Mouse (Mus musculus) heart, embryonic 10.5 days (tissue): ENCODE measurements around the gene Il22. TPM values are rescaled to one million over a fixed set of nuclear protein-coding genes. Genes with fewer than 3 reads are reported as not detected.
A peak's percentile ranks its signal among the peaks of the same experiment; 100 is the strongest.
"Not testable (repeated sequence)": the region's sequence is repeated elsewhere in the genome, so short reads cannot be mapped to it uniquely, and the experiment has no call there.

Experiments used
- DNase-seq: peaks from one replicate; pipeline ENCODE4 v3.0.0-alpha.2; 2017; ENCODE audit warnings: low spot score
- H3K27ac ChIP-seq: fragments of 300-500 bp; sonication (generic); 2 replicates; pipeline ENCODE4 v1.5.1; 2016; ENCODE audit warnings: mild to moderate bottlenecking
- H3K27me3 ChIP-seq: fragments of 300-500 bp; sonication (generic); 2 replicates; pipeline ENCODE4 v1.6.1; 2016; ENCODE audit warnings: mild to moderate bottlenecking; ENCODE audit not compliant: poor library complexity, insufficient read depth, severe bottlenecking
- H3K36me3 ChIP-seq: fragments of 300-500 bp; sonication (generic); 2 replicates; pipeline ENCODE4 v1.6.1; 2016; ENCODE audit warnings: mild to moderate bottlenecking, moderate library complexity
- H3K4me1 ChIP-seq: fragments of 300-500 bp; sonication (generic); 2 replicates; pipeline ENCODE4 v1.6.1; 2016; ENCODE audit warnings: mild to moderate bottlenecking
- H3K4me3 ChIP-seq: fragments of 300-500 bp; sonication (generic); 2 replicates; pipeline ENCODE4 v1.5.1; 2016; ENCODE audit warnings: mild to moderate bottlenecking, moderate library complexity
- H3K9me3 ChIP-seq: fragments of 300-500 bp; sonication (generic); 2 replicates; pipeline ENCODE4 v1.6.1; 2016; ENCODE audit warnings: mild to moderate bottlenecking, moderate library complexity
- WGBS: fragments of 180-500 bp; shearing (Covaris S2); methylation state at CpG from one replicate; pipeline ENCODE4 v1.1.7; 2016; 5-methylcytosine and 5-hydroxymethylcytosine counted together
- polyA plus RNA-seq: library from polyadenylated mRNA; unstranded; fragments of >200 nt; fragmentation: Nextera tagmentation; extraction: Ambion mirVana; gene quantifications from 2 replicates; pipeline ENCODE4 v1.2.1, GENCODE M21; 2016

Il22 gene
- polyA plus RNA-seq, 1 experiment from 2014 or later = 0.11 TPM

DNA sequence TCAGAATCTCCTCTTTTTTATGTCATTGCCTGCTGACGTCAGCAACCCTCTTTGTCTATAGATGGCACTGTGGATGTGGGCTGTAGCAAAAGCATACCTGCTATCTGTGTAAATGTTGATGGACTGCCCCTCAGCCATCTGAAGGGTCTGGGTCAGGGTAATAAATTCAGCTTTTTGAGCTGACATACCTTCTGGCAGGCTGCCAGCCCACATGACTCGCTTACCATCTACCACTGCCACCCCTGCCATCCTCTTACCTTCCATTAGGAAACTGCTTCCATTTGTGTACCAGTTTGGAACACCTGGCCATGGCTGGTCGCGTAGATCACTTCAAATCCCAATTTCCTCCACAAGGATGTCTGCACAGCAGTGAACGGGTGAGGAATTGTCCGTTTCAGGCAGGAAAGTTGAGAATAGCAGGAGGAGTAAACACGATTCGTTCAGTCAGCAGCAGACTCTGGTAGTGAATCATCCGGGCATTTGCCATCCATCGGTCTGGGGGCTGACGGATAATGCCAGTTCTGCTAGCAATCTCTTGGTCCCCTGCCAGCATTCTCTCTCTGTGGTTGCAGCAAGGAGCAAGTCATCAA is 44.4 kb downstream of the Il22 start:
- not testable (repeated sequence) for H3K27me3 ChIP-seq, H3K9me3 ChIP-seq, H3K27ac ChIP-seq, H3K36me3 ChIP-seq, H3K4me1 ChIP-seq, H3K4me3 ChIP-seq
- DNase-seq = peak; percentile 58
- WGBS = 83% methylated on average over 11 of the region's 11 CpGs

- Histone ChIP-seq H3K9me3 (no peaks in the 10 kb centered on the region), H3K27ac (no peak overlapping the region), H3K4me1 (no peaks in the 10 kb centered on the region), H3K4me3 (no peak overlapping the region), H3K36me3 (no peaks in the 10 kb centered on the region), H3K27me3 (no peaks in the 10 kb centered on the region)
- DNase-seq = peak; percentile 75
- 60% methylated on average over 10 of the region's 10 CpGs for WGBS
Observed at GRCm38 (mm10) chr10:118250852-118251295, 46.1 kb downstream of the Il22 start.

GRCm38 (mm10) chr10:118258388-118258787 is 53.6 kb downstream of the Il22 start, which contains the start of gene Gm32802:
Gm32802 (plus strand) TSS chr10:118258688.
- not testable (repeated sequence) for H3K36me3 ChIP-seq, H3K4me3 ChIP-seq, H3K4me1 ChIP-seq, H3K27ac ChIP-seq, H3K9me3 ChIP-seq, DNase-seq, H3K27me3 ChIP-seq
- WGBS = no CpG with 5 or more reads among the region's 13 CpGs

Other genes with a start within 250 kb of the Il22 start
- 21.9 and 28.7 TPM in 2 replicates for gene Mdm1, start 63.1 kb upstream of the Il22 start, polyA plus RNA-seq
- not detected in 2 replicates for gene Gm32717, start 35.8 kb downstream of the Il22 start, polyA plus RNA-seq
- gene Gm32802, start 53.7 kb downstream of the Il22 start, polyA plus RNA-seq = not detected in 2 replicates
- not detected in 2 replicates for gene Iltifb, start 90.1 kb downstream of the Il22 start, polyA plus RNA-seq
- gene Gm9040, start 122.0 kb downstream of the Il22 start, polyA plus RNA-seq = not detected in 2 replicates
- not detected in 2 replicates for gene Gm9044, start 127.5 kb downstream of the Il22 start, polyA plus RNA-seq
- gene Gm9045, start 132.9 kb downstream of the Il22 start, polyA plus RNA-seq = 0.08 and 0.09 TPM in 2 replicates
- gene Gm9046, start 138.3 kb downstream of the Il22 start, polyA plus RNA-seq = not detected in 2 replicates
- not detected in 2 replicates for gene Gm9048, start 143.7 kb downstream of the Il22 start, polyA plus RNA-seq
- gene Gm9049, start 149.2 kb downstream of the Il22 start, polyA plus RNA-seq = 0.08 and 0.09 TPM in 2 replicates
- not detected in 2 replicates for gene Ifng, start 236.1 kb downstream of the Il22 start, polyA plus RNA-seq